Mouse (Mus musculus): ENCODE measurements at regions not wholly inside any gene's neighbourhood (a gene's known extent, or its start where the extent isn't known, plus 50 kb on each side); places are given as distances from the start of the nearest gene placed in this dataset.

GRCm38 (mm10) chr13:97481259-97481658 is 240.4 kb downstream of the Enc1 start:
- H3K36me3 ChIP-seq (ENCODE audit: control insufficient read depth in 1 of 2, insufficient read depth in 2 of 2, low read length in 2 of 2): no peaks in the 10 kb centered on the region
- no peaks in the 10 kb centered on the region for H3K9me3 ChIP-seq (replicated peaks; ENCODE audit: insufficient read depth, low read length)
- no peak for DNase-seq (ENCODE audit: low read depth, low spot score)
- H3K79me2 ChIP-seq (ENCODE audit: control insufficient read depth, insufficient read depth, low read length, poor library complexity): no peaks in the 10 kb centered on the region
- no peak overlapping the region for H3K9ac ChIP-seq (ENCODE audit: control insufficient read depth, low read depth, low read length, poor library complexity, severe bottlenecking)
- no peak overlapping the region for H3K27ac ChIP-seq (ENCODE audit: control insufficient read depth, low read depth, low read length)
- TF ChIP-seq ZNF384 (IDR thresholded peaks at IDR 0.05; ENCODE audit: low read depth, low read length) (no peak), MAZ (IDR thresholded peaks at IDR 0.05; ENCODE audit: low read depth, low read length) (no peak)
- H3K4me1 ChIP-seq (ENCODE audit: control insufficient read depth in 1 of 2, insufficient read depth in 2 of 2, low read length in 2 of 2): no peaks in the 10 kb centered on the region
- H3K4me3 ChIP-seq (ENCODE audit: control insufficient read depth in 1 of 2, insufficient read depth in 1 of 2, low read depth in 2 of 2, low read length in 2 of 2): no peak overlapping the region
- H3K27me3 ChIP-seq (ENCODE audit: control insufficient read depth in 1 of 2, insufficient read depth in 2 of 2, low read length in 2 of 2): no peaks in the 10 kb centered on the region

GRCm38 (mm10) chr13:97479066-97479586 is 238.2 kb downstream of the Enc1 start:
- Histone ChIP-seq H3K9ac (ENCODE audit: control insufficient read depth, low read depth, low read length, poor library complexity, severe bottlenecking) (no peak overlapping the region), H3K27ac (ENCODE audit: control insufficient read depth, low read depth, low read length) (no peak overlapping the region), H3K27me3 (ENCODE audit: control insufficient read depth in 1 of 2, insufficient read depth in 2 of 2, low read length in 2 of 2) (no peaks in the 10 kb centered on the region), H3K79me2 (ENCODE audit: control insufficient read depth, insufficient read depth, low read length, poor library complexity) (no peaks in the 10 kb centered on the region), H3K4me3 (ENCODE audit: control insufficient read depth in 1 of 2, insufficient read depth in 1 of 2, low read depth in 2 of 2, low read length in 2 of 2) (no peak overlapping the region), H3K4me1 (ENCODE audit: control insufficient read depth in 1 of 2, insufficient read depth in 2 of 2, low read length in 2 of 2) (no peaks in the 10 kb centered on the region), H3K9me3 (replicated peaks; ENCODE audit: insufficient read depth, low read length) (no peaks in the 10 kb centered on the region), H3K36me3 (ENCODE audit: control insufficient read depth in 1 of 2, insufficient read depth in 2 of 2, low read length in 2 of 2) (no peaks in the 10 kb centered on the region)
- no peak for DNase-seq (ENCODE audit: low read depth, low spot score)
- TF ChIP-seq E2F4 (IDR thresholded peaks at IDR 0.05; ENCODE audit: borderline replicate concordance, low read depth, low read length) (no peak), TCF12 (IDR thresholded peaks at IDR 0.05; ENCODE audit: low read depth, low read length) (no peak), ZKSCAN1 (IDR thresholded peaks at IDR 0.05; ENCODE audit: low read depth, low read length) (no peak), MAX (IDR thresholded peaks at IDR 0.05; ENCODE audit: low read length) (no peak), RCOR1 (IDR thresholded peaks at IDR 0.05; ENCODE audit: low read depth, low read length) (no peak), MYC (IDR thresholded peaks at IDR 0.05; ENCODE audit: low read depth, low read length) (no peak), NRF1 (IDR thresholded peaks at IDR 0.05; ENCODE audit: insufficient read depth, low read depth, low read length, poor library complexity, severe bottlenecking) (no peak), EP300 (IDR thresholded peaks at IDR 0.05; ENCODE audit: low read depth in 1 of 2, low read length in 2 of 2) (no peak), ELF1 (IDR thresholded peaks at IDR 0.05; ENCODE audit: low read depth, low read length) (no peak), USF1 (IDR thresholded peaks at IDR 0.05; ENCODE audit: low read depth, low read length) (no peak)

- Histone ChIP-seq H3K9ac (ENCODE audit: control insufficient read depth, low read depth, low read length, poor library complexity, severe bottlenecking) (no peak overlapping the region), H3K9me3 (replicated peaks; ENCODE audit: insufficient read depth, low read length) (no peaks in the 10 kb centered on the region), H3K79me2 (ENCODE audit: control insufficient read depth, insufficient read depth, low read length, poor library complexity) (no peaks in the 10 kb centered on the region), H3K27me3 (ENCODE audit: control insufficient read depth in 1 of 2, insufficient read depth in 2 of 2, low read length in 2 of 2) (no peaks in the 10 kb centered on the region; a peak in 1 of 4 replicates), H3K4me1 (ENCODE audit: control insufficient read depth in 1 of 2, insufficient read depth in 2 of 2, low read length in 2 of 2) (no peaks in the 10 kb centered on the region), H3K4me3 (ENCODE audit: control insufficient read depth in 1 of 2, insufficient read depth in 1 of 2, low read depth in 2 of 2, low read length in 2 of 2) (no peak overlapping the region), H3K36me3 (ENCODE audit: control insufficient read depth in 1 of 2, insufficient read depth in 2 of 2, low read length in 2 of 2) (no peaks in the 10 kb centered on the region), H3K27ac (ENCODE audit: control insufficient read depth, low read depth, low read length) (no peak overlapping the region)
- TF ChIP-seq TCF12 (IDR thresholded peaks at IDR 0.05; ENCODE audit: low read depth, low read length) (no peak), POLR2AphosphoS5 (IDR thresholded peaks at IDR 0.05; ENCODE audit: borderline replicate concordance, low read depth, low read length) (no peak), MEF2A (IDR thresholded peaks at IDR 0.05; ENCODE audit: extremely low read depth, insufficient replicate concordance, low read depth, low read length, poor library complexity, severe bottlenecking) (no peak), ELF1 (IDR thresholded peaks at IDR 0.05; ENCODE audit: low read depth, low read length) (no peak), HCFC1 (IDR thresholded peaks at IDR 0.05; ENCODE audit: low read depth, low read length) (no peak), SIN3A (IDR thresholded peaks at IDR 0.05; ENCODE audit: low read length) (no peak), CHD2 (IDR thresholded peaks at IDR 0.05; ENCODE audit: low read length) (no peak), USF2 (IDR thresholded peaks at IDR 0.05; ENCODE audit: borderline replicate concordance in 1 of 2, insufficient read depth in 1 of 2, low read depth in 1 of 2, low read length in 2 of 2) (no peak), GABPA (IDR thresholded peaks at IDR 0.05; ENCODE audit: low read depth, low read length) (no peak)
- DNase-seq (ENCODE audit: low read depth, low spot score): no peak
Measured at GRCm38 (mm10) chr13:97473971-97474365, 233.1 kb downstream of the Enc1 start.

Data from MEL (cell line).